Mouse (Mus musculus) v-Abl transformed pro-B cells (cell line): Measurements from ENCODE around the gene Tnfsf14.

Experiments used
- in situ Hi-C, 2 experiments: fragments of 400-800 bp; cut with MboI; formaldehyde crosslinking; loops; one replicate each; pipeline ENCODE4 v1.15.1; 2025; ENCODE audit not compliant: unreplicated experiment in 2 of 2

Tnfsf14 gene

GRCm38 (mm10) chr17:57139708-57140107, 54.3 kb downstream of the Tnfsf14 start:
- in situ Hi-C loops, result no loop called here
